Mouse (Mus musculus) small intestine, adult 2 months (tissue): ENCODE measurements around the gene Rbp2. TPM values are rescaled to one million over a fixed set of nuclear protein-coding genes. Genes with fewer than 3 reads are reported as not detected.

Source experiments
- H3K27ac ChIP-seq: fragments of 200-500 bp; 2 replicates; pipeline ENCODE4 v1.5.1; 2012; ENCODE audit warnings: low read depth, low read length, control low read depth, inconsistent platforms; ENCODE audit not compliant: insufficient read depth
- H3K27me3 ChIP-seq: fragments of 200-500 bp; 2 replicates; pipeline ENCODE4 v1.6.1; 2012; ENCODE audit warnings: mild to moderate bottlenecking, moderate library complexity, low read length, inconsistent platforms; ENCODE audit not compliant: control insufficient read depth, insufficient read depth
- H3K36me3 ChIP-seq: fragments of 200-500 bp; 2 replicates; pipeline ENCODE4 v1.6.1; 2012; ENCODE audit warnings: mild to moderate bottlenecking, low read length, control low read depth, inconsistent platforms; ENCODE audit not compliant: control insufficient read depth, insufficient read depth
- H3K4me1 ChIP-seq: fragments of 200-500 bp; 2 replicates; pipeline ENCODE4 v1.6.1; 2012; ENCODE audit warnings: low read length, inconsistent platforms, mixed read lengths; ENCODE audit not compliant: control insufficient read depth, insufficient read depth, insufficient read length
- H3K4me3 ChIP-seq: fragments of 200-500 bp; 2 replicates; pipeline ENCODE4 v1.5.1; 2012; ENCODE audit warnings: low read depth, mild to moderate bottlenecking, control low read depth, inconsistent platforms, low read length, moderate library complexity
- CTCF ChIP-seq: fragments of 200-500 bp; IDR thresholded peaks from 2 replicates; pipeline ENCODE4 v1.5.1; 2012; ENCODE audit warnings: low read depth, mild to moderate bottlenecking, control low read depth, inconsistent platforms, low read length, moderate library complexity, mixed read lengths; ENCODE audit not compliant: insufficient replicate concordance, insufficient read length; ENCODE audit errors: extremely low read depth
- POLR2A ChIP-seq: fragments of 200-500 bp; IDR thresholded peaks from 2 replicates; pipeline ENCODE4 v1.6.1; 2012; ENCODE audit warnings: low read depth, mild to moderate bottlenecking, control low read depth, inconsistent platforms, low read length, moderate library complexity
- WGBS: fragments of 180-500 bp; shearing (Covaris S2); methylation state at CpG from one replicate; pipeline ENCODE4 v1.1.7; 2018; 5-methylcytosine and 5-hydroxymethylcytosine counted together
- polyA plus RNA-seq: library from polyadenylated mRNA; depleted of rRNA; stranded (reverse); fragments of >200 nt; gene quantifications from 2 replicates; pipeline ENCODE4 v1.2.3, GENCODE M21; 2012

The Rbp2 gene
- polyA plus RNA-seq, 1 experiment: 589 TPM

- H3K27me3 ChIP-seq: no peaks in the 10 kb centered on the region
- H3K4me3 ChIP-seq: peak overlapping the region; percentile 36; the same call in 1 of the 2 replicates
- peaks cover 25% of the 10 kb centered on the region; the same call in 1 of the 2 replicates for H3K4me1 ChIP-seq
- 23% methylated on average over 5 of the region's 5 CpGs for WGBS
- peaks cover 14% of the 10 kb centered on the region; the same call in 1 of the 2 replicates for H3K36me3 ChIP-seq
- H3K27ac ChIP-seq: peak overlapping the region; percentile 98
- no peak for TF ChIP-seq CTCF
- no peak for TF ChIP-seq POLR2A
Measured at GRCm38 (mm10) chr9:98492212-98492611, 6.3 kb downstream of the Rbp2 start.

GRCm38 (mm10) chr9:98492821-98493220 lies 6.9 kb downstream of the Rbp2 start:
- H3K4me3 ChIP-seq: peak overlapping the region; percentile 36; the same call in 1 of the 2 replicates
- peaks cover 14% of the 10 kb centered on the region; the same call in 1 of the 2 replicates for H3K36me3 ChIP-seq
- WGBS: 10% methylated on average over 1 of the region's 1 CpGs
- no peaks in the 10 kb centered on the region for H3K27me3 ChIP-seq
- peaks cover 25% of the 10 kb centered on the region; the same call in 1 of the 2 replicates for H3K4me1 ChIP-seq
- TF ChIP-seq POLR2A (no peak), CTCF (no peak)
- peak overlapping the region; percentile 98 for H3K27ac ChIP-seq

GRCm38 (mm10) chr9:98497157-98497556 lies 11.2 kb downstream of the Rbp2 start:
- H3K27ac ChIP-seq: peak overlapping the region; percentile 54; the same call in 1 of the 2 replicates
- peaks cover 39% of the 10 kb centered on the region for H3K36me3 ChIP-seq
- TF ChIP-seq POLR2A: no peak
- no peak for TF ChIP-seq CTCF
- H3K27me3 ChIP-seq: no peaks in the 10 kb centered on the region
- H3K4me1 ChIP-seq: peaks cover 25% of the 10 kb centered on the region; the same call in 1 of the 2 replicates
- 4% methylated on average over 7 of the region's 7 CpGs for WGBS
- peak overlapping the region; percentile 19; the same call in 1 of the 2 replicates for H3K4me3 ChIP-seq

GRCm38 (mm10) chr9:98497990-98498389 lies 12.1 kb downstream of the Rbp2 start:
- TF ChIP-seq CTCF (no peak), POLR2A (no peak)
- H3K36me3 ChIP-seq: peaks cover 42% of the 10 kb centered on the region
- H3K4me3 ChIP-seq: no peak overlapping the region
- H3K4me1 ChIP-seq: peaks cover 22% of the 10 kb centered on the region; the same call in 1 of the 2 replicates
- 17% methylated on average over 6 of the region's 6 CpGs for WGBS
- no peaks in the 10 kb centered on the region for H3K27me3 ChIP-seq
- no peak overlapping the region for H3K27ac ChIP-seq

- TF ChIP-seq CTCF (no peak), POLR2A (no peak)
- H3K27me3 ChIP-seq: no peaks in the 10 kb centered on the region
- H3K4me3 ChIP-seq: peak overlapping the region; percentile 10; the same call in 1 of the 2 replicates
- peaks cover 20% of the 10 kb centered on the region; the same call in 1 of the 2 replicates for H3K4me1 ChIP-seq
- H3K36me3 ChIP-seq: peaks cover 43% of the 10 kb centered on the region
- 39% methylated on average over 17 of the region's 17 CpGs for WGBS
- H3K27ac ChIP-seq: no peak overlapping the region; the same call in 1 of the 2 replicates
Measured at GRCm38 (mm10) chr9:98498717-98499268, 12.9 kb downstream of the Rbp2 start.

GRCm38 (mm10) chr9:98499601-98500000 lies 13.7 kb downstream of the Rbp2 start:
- Histone ChIP-seq H3K27me3 (no peaks in the 10 kb centered on the region), H3K4me3 (no peak overlapping the region), H3K4me1 (peaks cover 15% of the 10 kb centered on the region; the same call in 1 of the 2 replicates), H3K27ac (no peak overlapping the region), H3K36me3 (peaks cover 42% of the 10 kb centered on the region)
- WGBS: 81% methylated on average over 5 of the region's 5 CpGs
- TF ChIP-seq CTCF (no peak), POLR2A (no peak)

- Histone ChIP-seq H3K4me3 (no peak overlapping the region), H3K27me3 (no peaks in the 10 kb centered on the region), H3K36me3 (peaks cover 56% of the 10 kb centered on the region), H3K4me1 (no peaks in the 10 kb centered on the region; the same call in 1 of the 2 replicates), H3K27ac (no peak overlapping the region)
- 21% methylated on average over 6 of the region's 6 CpGs for WGBS
- TF ChIP-seq CTCF: no peak
- TF ChIP-seq POLR2A: no peak
Measured at GRCm38 (mm10) chr9:98507480-98507879, 21.6 kb downstream of the Rbp2 start.
